Mouse (Mus musculus): ENCODE data around the gene 4930595D18Rik.

The 4930595D18Rik gene

DNA sequence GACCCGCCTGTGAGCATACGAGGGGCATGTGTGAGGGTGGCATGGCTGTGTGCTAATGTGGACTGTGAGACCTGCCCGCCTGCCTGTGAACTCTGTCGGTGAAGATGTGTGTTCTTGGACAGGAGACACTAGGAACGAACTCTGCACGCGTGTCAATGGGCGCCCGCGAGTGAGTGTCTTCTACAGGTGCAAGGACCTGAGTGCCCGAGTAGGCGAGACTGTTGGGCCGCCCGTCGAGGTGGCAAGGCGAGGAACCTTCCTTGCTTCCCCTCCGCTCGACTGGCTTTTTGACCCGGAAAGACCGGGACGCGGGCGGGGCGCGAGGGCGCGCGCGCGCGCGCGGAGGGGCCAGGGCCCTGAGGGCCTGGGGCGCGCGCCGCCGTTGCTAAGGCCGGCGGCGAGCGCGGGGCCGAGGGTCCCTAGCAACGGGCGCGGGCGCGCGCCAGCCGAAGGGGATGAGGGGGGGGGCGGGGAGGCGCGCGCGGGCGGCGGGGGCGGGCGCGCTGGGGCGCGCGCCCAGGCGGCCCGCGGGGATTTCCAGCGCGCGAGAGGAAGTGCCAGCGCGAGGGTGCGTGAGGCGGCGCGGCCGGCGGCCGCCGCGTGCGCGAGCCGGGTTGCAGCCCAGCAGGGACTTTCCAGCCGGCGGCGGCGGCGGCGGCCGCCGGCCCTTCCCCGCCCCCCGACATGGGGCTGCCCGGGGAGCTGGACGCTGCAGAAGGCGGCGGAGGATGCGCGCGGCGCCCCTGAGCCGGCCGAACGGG lies 18.3 kb downstream of the 4930595D18Rik start, which contains the start of gene Traf3:
TSS of gene Traf3 (plus strand) at position 540 of the 761 bp plus-strand sequence.
- DNase-seq (ENCODE audit: low spot score), result peak; percentile 87

DNA sequence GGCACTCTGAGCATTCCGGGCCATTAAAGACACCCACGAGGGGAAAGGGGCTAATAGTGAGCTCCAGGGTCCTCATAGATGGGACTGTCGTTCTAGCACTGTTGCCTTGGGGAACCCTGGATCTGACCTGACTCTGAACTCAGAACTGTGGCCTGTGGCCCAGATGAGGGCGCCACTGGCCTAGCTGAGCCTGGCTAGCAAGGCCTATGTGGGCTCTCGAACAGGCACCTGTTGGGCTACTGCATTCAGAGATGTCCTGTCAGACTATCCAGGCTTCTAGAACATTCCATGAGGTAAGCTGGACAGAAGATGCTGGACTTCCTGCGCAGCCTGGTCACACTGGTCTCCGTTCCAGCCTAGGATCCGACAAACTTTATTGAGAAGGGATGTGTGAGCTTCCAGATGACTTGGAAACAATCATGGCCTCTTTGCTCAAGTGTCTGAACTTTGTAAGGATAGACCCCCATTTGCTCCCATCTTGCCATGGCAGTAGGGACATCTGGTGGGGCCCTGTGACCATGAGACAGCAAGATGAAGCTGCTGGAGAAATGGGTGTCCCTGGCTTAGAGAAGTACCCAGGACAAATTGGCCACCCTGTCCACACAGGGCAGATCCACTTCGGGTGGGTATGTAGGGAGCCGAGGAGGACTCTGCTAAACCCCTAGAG lies 19.0 kb downstream of the 4930595D18Rik start:
- DNase-seq (ENCODE audit: low spot score), result peak; percentile 65

DNA sequence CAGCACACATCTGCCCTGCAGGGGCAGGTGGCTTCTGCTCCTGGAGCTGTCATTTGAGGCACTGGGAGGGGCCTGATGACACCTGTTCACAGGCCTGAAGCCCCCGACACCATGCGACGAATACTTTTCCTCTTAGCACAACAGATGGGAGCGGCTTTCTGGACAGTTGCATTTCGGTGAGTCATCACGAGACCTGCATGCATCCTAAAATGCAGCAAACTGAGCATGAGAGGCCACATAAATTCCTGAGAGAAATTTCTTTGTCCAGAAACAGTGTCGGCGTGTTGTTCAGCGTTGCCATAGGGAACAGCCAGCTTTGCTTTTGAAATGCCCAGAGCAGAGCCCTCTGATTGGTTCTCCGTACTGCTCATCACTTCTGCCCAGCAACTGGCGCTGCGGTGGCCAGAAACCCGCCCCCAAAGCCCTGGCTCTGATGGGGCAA lies 20.0 kb downstream of the 4930595D18Rik start:
- DNase-seq (ENCODE audit: low spot score), result peak; percentile 97

- DNase-seq (ENCODE audit: low spot score), result peak; percentile 65
Measured at GRCm38 (mm10) chr12:111162312-111163061, 21.8 kb downstream of the 4930595D18Rik start.

DNA sequence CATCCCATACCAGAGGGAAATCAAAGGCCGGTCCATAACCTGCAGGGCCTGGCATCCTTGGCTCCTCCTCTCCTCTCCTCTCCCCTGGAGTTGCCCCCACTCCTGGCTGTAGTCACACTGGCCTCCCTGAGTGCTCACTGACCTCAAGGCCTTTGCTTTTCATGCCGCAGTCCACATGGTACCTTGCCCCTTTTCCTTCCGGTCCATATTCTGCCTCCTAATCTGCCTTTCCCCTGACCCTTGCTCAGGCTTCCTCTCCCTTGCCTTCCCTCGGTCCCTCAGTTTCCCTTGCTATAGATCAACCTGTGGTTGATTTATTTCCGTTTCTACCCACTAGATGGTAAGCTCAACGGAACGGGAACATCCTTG lies 22.4 kb downstream of the 4930595D18Rik start:
- no peak for DNase-seq (ENCODE audit: low spot score)

DNA sequence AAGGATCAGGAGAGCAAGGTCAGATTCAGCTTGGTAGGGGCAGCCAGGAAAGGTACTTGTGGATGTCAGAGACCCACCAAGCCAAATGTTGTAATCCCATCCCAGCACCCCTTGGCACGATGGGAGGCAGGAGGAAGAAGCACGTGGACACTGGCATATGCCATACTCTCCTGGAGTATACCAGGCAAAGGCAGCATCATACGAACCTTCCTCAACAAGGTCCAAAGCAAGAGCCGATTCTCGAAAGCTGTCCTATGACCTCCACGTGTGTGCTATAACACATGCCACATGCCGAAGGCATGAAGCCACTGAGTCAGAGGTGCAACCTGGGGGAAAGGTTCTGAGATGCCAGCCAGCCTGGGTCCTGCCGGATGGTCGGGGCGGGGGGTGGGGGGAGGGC lies 23.4 kb downstream of the 4930595D18Rik start:
- DNase-seq (ENCODE audit: low spot score), result no peak

GRCm38 (mm10) chr12:111159659-111160428 lies 24.4 kb downstream of the 4930595D18Rik start:
- no peak for DNase-seq (ENCODE audit: low spot score)

DNA sequence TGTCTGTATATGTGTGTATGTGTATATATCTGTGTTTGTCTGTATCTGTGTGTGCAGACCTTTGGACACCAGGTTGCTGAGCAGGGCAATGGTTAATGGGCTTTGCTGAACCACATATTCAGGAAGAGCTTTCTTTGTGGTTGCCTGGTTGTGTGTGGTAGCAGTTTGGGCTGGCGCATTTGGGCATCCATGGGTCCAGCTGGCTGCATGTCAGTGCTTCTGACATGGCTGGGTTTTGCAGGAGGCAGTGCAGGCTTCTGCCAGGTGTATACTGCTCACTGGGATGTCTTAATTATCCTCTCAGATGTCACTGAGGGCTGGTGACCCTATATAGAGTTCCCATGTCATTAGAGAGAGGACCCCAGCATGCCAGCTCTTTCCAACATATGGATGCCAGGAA lies 28.5 kb downstream of the 4930595D18Rik start:
- DNase-seq (ENCODE audit: low spot score), result no peak

- no peak for DNase-seq (ENCODE audit: low spot score)
Measured at GRCm38 (mm10) chr12:111154641-111155040, 29.6 kb downstream of the 4930595D18Rik start.

- no peak for DNase-seq (ENCODE audit: low spot score)
Measured at GRCm38 (mm10) chr12:111153946-111154345, 30.3 kb downstream of the 4930595D18Rik start.

DNA sequence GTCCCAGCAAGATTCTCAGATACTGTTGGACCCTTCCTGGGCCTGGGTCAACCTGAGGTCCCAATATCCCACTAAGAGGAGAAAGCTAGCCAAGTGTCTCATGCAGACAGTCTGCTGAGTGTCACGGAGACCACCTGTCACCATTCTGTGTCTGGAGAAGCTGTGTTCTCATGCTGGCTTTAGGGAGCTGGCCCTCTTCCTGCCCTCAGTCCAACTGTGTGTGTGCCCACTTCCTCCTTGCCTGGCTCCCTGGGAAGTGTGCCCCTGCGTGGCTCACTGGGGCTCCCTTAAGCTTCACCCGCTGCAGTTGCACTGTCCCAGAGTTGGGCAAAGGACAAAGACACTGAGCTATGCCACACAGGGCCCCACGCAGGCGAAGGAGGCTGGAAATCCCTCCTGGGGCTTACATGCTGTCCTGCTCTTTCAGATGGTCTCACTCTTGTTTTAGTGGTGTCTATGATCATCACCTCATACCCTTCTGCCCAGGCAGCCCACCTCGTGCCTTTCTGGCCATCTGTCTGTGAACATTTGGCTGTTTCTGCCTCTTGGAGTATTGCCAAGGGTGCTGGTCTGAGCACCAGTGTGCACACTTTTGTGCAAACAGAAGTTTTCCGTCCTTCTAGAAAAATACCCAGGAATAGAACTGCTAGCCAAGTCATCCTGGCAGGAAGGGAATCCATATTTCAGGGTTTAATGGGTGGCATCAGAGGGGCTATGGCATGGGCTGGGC lies 31.1 kb downstream of the 4930595D18Rik start:
- DNase-seq (ENCODE audit: low spot score), result no peak

GRCm38 (mm10) chr12:111152579-111152978 lies 31.7 kb downstream of the 4930595D18Rik start:
- DNase-seq (ENCODE audit: low spot score), result no peak

DNA sequence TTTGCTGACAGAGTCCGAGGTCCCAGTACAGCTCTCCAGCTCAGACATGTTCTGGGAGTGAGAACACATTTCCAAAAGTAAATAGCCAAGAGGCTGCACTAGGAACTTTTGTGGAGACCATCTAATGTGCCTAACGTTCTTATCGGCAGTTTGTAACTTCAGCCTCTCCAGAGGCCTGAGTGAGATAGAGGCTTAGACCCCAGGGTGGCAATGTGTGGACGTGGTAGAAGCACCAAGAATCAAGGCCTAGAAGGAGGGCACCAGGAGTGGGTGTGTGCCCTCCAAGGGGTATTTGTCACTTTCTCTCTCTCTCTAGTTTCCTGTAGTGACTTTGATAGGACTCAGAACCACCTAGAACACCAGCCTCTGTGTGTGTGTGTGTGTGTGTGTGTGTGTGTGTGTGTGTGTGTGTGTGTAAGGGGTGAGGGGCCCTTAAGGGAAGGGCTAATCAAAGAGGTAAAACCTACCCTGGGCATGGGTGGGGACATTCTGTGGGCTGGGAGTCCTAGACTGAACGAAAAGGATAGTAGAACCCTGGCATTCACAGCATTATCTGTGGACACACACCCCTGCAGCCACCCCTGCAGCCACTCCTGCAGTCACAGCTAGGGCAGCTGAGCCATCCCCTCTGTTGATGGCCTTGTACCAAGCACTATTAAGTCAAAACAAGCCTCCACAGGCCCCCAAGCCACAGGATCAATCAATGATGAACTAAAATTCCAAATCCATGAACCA lies 32.7 kb downstream of the 4930595D18Rik start:
- no peak for DNase-seq (ENCODE audit: low spot score)

DNA sequence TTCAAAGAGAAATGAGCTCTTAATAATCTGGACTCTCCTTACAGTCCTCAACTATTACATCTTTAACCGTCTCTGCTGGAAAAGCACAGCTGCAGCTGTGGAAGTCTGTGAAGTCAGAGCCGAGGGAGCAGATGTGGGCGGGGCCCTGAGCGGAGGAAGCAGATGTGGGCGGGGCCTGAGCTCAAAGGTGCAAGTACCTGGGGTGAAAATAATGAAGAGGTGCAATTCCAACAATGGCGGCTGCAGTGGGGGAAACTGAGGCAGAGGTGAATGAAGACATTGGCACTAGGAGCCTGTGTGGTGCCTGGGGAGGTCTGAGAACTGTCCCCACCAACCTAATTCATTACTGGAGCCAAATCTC lies 34.1 kb downstream of the 4930595D18Rik start:
- no peak for DNase-seq (ENCODE audit: low spot score)

DNA sequence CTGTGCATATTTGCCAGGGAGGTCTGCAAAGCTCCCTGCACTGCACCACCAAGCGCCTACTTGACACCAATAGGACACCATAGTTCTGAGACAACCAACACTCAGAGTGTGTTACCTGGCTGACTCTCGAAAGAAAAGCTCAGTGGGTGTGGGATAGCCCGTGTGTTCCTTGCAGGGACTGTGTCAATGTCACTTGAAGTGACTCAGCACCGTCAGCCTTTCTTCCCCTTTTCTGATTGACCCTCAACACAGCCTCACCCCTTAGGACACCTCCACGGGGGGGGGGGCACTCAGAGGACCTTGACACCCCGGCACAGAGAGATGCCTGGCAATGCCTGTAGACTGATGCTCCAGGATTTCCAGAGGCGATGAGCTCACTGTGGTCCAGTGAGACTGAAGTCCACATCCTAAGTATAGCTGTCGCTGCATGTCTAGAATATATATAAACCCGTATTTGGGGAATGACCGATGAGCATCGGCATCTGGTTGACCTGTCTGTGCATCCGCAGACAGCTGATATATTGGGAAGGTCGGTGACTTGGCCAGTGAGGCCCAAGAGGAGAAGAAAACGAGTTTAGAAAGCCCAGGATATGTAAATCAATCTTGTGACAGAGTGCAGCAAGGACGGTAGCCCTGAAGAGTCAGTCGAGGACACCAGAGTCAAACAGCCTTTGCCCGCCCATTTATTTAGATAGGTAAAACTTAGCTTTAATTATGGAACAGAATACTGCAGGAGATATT lies 34.6 kb downstream of the 4930595D18Rik start:
- DNase-seq (ENCODE audit: low spot score), result no peak

- DNase-seq (ENCODE audit: low spot score), result peak; percentile 49
Measured at GRCm38 (mm10) chr12:111145269-111145668, 39.0 kb downstream of the 4930595D18Rik start.

DNA sequence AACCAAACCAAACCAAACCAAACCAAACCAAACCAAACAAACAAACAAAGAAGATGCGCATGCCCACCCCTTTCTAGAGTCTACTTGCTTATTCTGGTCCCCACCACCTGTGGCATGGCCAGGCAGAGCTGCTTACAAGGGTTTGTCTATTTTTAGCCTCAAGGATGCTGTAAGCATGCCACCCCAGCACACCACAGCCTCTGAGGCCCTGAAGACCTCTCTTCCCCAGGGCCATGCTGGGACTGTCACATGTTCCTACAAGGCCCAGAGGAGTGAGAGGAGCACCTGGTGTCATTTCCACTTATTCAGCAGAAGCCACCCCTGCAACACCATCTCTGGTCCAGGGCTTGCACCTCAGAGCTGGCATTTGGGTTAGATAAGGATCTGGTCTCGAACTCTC lies 39.7 kb downstream of the 4930595D18Rik start:
- no peak for DNase-seq (ENCODE audit: low spot score)

GRCm38 (mm10) chr12:111143509-111144063 lies 40.7 kb downstream of the 4930595D18Rik start:
- DNase-seq (ENCODE audit: low spot score), result no peak

- DNase-seq (ENCODE audit: low spot score), result peak; percentile 60
Measured at GRCm38 (mm10) chr12:111143005-111143508, 41.2 kb downstream of the 4930595D18Rik start.
